Mouse (Mus musculus) large intestine, adult 2 months (tissue): ENCODE data around the gene Hist2h2ab. TPM values are rescaled to one million over a fixed set of nuclear protein-coding genes. Genes with fewer than 3 reads are reported as not detected.
A peak's percentile ranks its signal among the peaks of the same experiment; 100 is the strongest.
"Not testable (repeated sequence)": the region's sequence is repeated elsewhere in the genome, so short reads cannot be mapped to it uniquely, and the experiment has no call there.

ENCODE experiments used
- DNase-seq: peaks from one replicate; pipeline ENCODE4 v3.0.0-alpha.2; 2012; ENCODE audit warnings: low read depth, low spot score
- WGBS: fragments of 180-500 bp; shearing (Covaris S2); methylation state at CpG from one replicate; pipeline ENCODE4 v1.1.7; 2018; 5-methylcytosine and 5-hydroxymethylcytosine counted together
- polyA plus RNA-seq: library from polyadenylated mRNA; depleted of rRNA; stranded (reverse); fragments of >200 nt; gene quantifications from 2 replicates; pipeline ENCODE4 v1.2.3, GENCODE M21; 2012; rRNA removed

Gene Hist2h2ab
- polyA plus RNA-seq, result 1.5 and 4.1 TPM in 2 replicates

DNA sequence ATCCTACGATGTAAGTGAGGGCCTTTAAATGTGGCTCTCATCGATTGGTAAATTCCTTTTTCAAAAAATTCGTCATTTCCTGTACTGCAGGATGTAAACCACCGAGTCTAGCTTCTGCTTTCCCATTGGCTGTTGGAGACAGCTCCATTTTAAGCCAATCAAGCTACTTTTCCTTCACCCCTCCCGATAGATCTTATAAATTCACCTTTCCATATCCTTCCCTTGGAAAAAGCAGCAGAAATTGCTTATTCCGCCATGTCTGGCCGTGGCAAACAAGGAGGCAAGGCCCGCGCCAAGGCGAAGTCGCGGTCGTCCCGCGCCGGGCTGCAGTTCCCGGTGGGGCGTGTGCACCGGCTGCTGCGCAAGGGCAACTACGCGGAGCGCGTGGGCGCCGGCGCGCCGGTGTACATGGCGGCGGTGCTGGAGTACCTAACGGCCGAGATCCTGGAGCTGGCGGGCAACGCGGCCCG lies at the start of gene Hist2h2ab, which contains the start of gene Bola1:
Hist2h2ab (plus strand) TSS at position 205 of the 470 bp plus-strand sequence.
Bola1 (minus strand) TSS at position 49 of the 470 bp plus-strand sequence.
- WGBS, result under 1% methylated on average over 37 of the region's 37 CpGs
- peak; percentile 80 for DNase-seq

DNA sequence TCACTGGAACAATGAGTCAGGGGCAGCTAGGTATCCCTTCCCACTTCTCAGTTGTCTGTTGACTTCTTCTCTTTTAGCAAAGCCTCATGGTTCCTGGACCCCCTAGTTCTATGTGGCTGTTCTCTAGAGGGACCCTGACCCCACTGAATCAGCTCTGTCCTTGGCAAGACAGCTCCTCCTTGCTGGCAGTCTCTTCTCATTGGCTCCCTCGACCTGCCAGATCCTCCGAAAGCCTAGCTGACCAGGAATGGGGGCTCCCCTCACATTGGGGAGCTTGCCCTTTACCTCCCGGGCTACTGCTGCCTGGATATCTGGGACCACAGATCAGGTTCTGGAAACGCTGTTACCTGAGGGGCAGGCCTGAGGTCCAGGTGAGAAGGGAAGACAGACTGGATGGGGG lies 49.4 kb upstream of the Hist2h2ab start:
- no peak for DNase-seq
- 88% methylated on average over 4 of the region's 4 CpGs for WGBS

DNA sequence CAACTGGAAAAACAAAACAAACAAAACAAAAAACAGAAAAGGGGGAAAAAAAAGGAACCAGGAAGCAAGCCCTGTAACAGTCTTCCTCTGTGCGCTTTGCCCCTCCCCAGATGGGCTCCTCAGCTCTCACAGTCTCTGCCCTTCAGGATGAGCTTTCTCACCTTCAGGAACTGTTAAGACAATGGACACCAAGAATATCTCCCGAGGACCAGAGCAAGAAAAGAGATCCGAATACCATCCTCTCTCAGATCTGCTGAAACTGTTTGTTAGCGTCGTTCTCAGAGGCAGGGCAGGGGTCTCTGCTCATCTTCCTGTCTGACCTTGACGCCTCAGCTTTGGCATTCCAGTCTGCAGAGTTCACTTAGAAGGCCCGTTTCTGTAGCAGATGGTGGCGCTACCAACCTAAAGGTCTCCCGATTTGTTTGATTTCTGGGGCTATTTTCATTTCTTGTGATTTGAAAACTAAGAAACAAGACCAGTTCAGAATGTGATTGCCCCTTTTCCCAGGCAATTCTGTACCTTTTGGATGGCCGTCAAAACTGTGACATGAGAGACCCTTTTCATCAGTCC lies 48.6 kb upstream of the Hist2h2ab start:
- no peak for DNase-seq
- 49% methylated on average over 10 of the region's 10 CpGs for WGBS

DNA sequence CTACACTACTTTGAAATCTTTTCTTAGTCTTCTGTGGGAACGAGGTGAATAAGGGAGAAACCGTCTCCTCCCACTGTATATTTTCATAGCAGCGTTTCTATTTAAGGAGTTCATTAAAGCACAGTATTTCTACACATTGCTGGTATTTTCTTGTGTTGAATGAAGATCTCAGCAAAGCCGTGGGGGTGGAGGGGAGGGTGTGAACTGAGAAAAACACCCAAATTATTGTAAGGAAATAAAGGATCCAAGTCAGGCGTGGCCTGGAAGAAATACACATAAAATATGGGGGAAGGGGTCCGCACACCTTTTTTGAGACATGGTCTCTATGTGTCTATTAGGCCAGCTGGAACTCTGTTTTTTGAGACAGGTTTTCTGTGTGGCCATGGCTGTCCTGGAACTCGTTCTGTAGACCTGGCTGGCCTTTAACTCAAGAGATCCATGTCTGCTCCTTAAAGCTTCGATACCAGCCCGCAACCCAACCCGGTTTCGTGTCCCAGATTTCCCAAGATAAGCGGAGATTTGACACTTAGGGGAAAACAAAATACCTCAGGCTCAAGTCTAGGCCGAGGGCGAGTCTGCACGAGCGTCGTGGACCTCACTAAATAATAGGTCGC lies 48.0 kb upstream of the Hist2h2ab start:
- peak; percentile 48 for DNase-seq
- 8% methylated on average over 18 of the region's 18 CpGs for WGBS

DNA sequence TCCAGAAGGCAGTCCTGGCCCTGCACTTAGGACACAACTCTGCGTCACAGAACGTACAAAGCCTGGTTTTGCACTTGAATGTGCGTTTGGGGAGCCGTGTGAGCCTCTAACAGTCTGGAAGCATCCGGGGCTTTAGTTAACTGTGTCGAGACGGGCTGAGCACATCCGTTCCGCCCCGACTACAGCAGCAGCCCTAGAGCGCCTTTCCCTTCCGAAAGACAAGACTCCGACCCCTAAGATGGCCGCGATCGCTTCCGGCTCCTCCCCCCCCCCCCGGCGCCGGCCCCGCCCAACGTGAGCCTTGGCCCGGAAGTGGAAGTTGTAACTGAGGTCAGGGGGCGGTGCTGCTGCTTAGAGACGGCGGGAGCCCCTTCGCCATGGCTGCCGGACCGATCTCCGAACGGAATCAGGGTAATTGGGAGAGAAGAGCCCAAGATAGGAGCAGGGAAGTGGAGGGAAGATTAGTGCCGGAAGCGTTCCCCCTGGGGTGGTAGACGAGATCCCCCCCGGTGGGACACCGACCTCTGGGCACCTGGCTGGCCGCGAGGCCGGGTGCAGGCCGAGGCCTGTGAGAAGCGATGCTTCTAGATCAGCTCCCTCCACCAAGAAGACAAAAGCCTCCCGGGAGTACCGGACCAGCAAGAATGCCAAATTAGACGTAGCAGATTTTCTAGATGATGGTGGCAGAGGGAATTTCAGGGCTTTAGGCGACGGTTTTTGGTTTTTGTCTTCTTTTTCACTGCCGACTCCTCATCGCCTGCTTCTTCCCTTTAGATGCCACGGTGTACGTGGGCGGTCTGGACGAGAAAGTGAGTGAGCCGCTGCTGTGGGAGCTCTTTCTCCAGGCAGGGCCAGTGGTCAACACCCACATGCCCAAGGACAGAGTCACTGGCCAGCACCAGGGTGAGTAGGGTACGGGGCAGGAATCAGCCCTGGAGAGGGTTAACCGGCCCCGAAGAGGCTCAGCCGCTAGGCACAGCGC lies 47.2 kb upstream of the Hist2h2ab start, which contains the start of gene Sf3b4:
Sf3b4 (plus strand) TSS at position 136 of the 982 bp plus-strand sequence.
- under 1% methylated on average over 58 of the region's 58 CpGs for WGBS
- DNase-seq, result peak; percentile 63

DNA sequence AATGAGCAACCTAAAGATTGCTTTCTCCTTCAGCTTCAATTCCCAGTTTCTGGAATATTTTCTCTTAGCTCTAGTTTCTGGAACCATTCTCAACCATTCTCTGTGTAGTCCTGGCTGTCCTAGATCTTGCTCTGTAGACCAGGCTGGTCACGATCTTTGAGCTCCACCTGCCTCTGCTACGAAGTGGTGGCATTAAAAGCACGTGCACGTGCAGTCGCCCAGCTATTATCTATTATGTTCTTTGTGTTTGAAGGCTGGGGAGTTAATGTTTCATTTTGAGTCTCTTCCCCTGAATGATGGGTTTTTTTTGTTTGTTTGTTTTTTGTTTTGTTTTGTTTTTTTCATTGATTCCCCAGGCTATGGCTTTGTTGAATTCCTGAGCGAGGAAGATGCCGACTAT lies 46.5 kb upstream of the Hist2h2ab start:
- WGBS, result 30% methylated on average over 7 of the region's 7 CpGs
- no peak for DNase-seq

DNA sequence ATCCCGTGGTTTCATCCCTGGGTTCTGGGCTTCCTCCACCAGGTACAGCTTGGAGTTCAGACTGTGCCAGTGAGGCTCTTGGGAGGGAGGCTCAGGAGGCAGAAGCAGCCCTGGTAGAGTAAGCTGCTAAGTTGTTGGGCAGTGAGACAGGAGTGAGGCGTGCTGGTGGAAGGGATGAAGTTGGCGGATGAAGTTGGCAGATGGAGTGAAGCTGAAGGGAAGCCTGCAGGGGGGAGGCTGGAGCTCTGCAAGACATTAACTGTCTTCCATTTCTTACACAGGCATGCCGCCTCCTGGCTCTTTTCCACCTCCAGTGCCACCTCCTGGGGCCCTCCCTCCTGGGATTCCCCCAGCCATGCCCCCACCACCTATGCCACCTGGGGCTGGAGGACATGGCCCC lies 45.6 kb upstream of the Hist2h2ab start:
- not testable (repeated sequence) for DNase-seq
- 92% methylated on average over 4 of the region's 4 CpGs for WGBS

DNA sequence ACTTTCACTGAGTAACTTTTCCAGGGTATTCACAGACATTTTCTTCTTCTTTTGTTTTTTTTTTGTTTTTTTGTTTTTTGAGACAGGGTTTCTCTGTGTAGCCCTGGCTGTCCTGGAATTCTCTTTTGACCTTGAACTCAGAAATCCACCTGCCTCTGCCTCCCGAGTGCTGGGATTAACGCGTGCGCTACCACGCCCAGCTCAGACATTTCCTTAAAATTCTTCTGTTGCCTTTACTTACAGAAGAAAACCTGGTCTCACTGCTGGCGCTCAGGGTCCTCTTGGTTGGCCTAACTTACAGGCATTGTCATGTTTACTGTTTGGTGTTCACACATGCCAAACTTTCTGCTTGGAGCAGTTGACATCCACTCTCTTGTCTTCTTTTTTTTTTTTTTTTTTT lies 44.4 kb upstream of the Hist2h2ab start:
- no peak for DNase-seq
- 89% methylated on average over 6 of the region's 6 CpGs for WGBS

DNA sequence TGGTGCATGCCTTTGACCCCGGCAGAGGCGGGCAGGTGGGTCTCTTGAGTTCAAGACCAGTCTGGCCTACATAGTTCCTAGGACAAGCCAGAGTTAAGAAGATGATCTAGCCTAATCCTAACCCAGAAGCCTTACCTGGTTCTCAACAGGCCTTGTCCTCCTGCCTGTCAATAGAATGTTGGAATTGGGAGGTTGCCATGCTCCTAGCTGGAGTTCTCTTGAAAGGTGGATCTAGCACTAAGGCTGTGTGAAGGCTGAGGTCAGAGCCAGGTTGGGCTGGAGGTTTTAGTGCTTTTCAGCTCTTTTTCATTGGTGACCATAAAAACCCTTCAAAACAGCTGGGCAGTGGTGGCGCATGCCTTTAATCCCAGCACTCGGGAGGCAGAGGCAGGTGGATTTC lies 41.2 kb upstream of the Hist2h2ab start:
- DNase-seq, result no peak
- WGBS, result 87% methylated on average over 4 of the region's 4 CpGs

DNA sequence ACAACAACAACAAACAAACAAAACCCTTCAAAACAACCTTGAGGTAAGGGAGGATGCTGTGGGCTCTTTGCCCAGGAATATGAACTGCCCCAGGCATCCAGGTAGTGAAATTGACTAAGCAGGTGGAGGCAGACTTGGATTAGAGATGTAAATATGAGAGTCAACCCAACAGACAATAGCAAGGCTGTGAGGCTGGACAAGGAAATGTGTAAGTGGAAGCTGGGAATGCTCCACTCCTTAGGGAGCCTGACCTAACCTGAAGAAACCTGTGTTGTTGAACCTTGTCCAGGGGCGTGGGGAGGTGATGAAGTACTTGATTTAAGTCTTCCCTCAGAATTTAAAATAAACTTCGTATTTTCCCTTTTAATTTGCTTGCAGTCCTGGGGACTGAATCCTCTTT lies 40.8 kb upstream of the Hist2h2ab start:
- 57% methylated on average over 2 of the region's 2 CpGs for WGBS
- DNase-seq, result no peak

DNA sequence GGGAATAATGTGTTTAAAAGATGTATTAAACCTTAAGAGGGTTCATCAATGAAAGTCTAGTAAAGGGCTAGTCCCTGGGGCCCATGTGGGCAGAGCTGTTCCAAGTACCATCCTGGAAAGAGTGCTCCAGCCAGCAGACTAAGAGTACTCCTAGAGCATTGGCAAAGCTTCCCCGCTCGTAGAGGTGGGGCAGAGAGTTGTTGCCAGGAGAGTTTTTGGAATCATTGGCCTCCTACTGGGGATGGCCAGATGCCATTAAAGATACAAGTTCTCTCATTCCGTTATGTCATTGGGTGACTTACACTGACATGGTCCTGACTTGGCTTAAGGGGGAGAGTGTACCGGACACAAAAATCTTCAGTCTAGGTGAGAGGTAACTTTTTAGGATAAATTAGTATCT lies 40.1 kb upstream of the Hist2h2ab start:
- no peak for DNase-seq
- 45% methylated on average over 4 of the region's 4 CpGs for WGBS

DNA sequence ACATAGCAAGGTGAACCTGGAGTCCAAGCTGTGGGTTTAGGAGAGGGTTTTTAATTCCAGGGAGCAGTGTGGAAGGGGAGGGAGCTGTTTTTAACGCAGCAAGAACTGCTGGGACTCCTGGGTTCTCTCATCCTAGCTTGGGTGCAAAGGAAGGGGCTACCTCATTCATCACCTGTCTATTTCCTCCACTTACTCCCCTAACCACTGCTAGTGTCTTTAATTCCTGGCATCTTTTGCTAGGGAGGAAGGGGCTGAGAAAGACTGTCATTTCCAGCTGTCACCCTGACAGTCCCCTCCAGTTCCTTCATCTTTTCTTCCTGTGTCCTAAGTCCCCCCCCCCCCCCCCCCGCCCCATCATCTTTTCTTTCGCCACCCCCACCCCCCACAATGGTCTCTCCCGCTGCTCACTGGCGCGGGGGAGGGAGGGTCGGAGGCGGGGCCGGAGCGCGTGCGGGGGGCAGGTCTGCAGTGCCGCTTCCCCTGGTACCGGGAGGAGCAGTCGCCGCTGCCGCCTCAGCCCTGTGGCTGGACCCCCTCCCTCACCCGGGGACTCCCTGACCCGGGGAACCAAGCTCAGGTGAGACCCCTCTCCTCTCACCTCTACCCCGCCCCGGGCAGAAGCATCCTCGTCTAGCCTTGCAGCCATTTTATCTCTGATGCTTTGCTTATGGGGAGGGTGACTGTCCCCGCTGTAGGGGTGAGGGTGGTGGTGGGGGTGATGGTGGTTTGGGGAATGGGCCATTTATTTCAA lies 38.8 kb upstream of the Hist2h2ab start, which contains the start of gene Sv2a:
Sv2a (plus strand) TSS at position 425 of the 751 bp plus-strand sequence.
- no peak for DNase-seq
- 1% methylated on average over 20 of the region's 23 CpGs for WGBS

DNA sequence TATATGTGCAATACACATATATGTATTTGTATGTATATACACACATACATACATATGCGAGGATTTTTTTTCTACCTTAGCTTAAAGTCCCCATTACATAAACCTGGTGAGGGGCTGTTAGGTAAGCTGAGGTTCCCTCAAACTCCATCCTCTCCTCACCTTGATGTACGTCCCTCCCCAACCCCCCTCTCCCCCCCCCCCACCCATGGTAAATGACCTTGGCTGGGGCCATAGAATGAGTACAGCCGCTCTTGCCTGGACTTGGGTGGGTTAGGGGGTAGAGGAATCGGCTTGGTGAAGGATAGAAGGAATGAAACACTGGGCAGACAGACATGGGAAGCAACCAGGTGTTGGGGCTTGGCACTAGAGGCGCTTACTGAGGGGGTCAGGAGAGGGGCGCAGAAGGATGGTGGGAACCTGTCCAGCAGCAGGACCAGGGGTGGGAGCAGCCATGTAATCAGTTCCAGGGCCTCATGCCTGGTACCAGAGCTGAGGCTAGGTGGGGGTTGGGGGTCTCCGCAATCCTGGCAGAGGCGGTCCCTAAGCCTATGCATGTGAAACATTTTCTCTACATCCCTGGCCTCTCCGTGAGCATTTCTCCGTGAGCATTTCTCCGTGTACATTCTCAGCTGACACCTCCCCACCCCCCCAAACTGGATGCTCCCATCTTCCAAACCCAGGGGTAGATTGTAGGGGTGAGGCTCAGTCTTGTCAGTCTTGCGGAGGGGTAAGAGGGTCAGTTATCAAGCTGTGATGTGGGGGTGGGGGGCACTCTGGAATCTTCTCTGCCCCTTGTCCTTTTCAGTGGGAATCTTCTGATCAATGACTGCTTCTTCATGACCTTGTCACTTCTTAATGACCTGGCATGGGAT lies 37.9 kb upstream of the Hist2h2ab start:
- WGBS, result 45% methylated on average over 12 of the region's 12 CpGs
- no peak for DNase-seq

DNA sequence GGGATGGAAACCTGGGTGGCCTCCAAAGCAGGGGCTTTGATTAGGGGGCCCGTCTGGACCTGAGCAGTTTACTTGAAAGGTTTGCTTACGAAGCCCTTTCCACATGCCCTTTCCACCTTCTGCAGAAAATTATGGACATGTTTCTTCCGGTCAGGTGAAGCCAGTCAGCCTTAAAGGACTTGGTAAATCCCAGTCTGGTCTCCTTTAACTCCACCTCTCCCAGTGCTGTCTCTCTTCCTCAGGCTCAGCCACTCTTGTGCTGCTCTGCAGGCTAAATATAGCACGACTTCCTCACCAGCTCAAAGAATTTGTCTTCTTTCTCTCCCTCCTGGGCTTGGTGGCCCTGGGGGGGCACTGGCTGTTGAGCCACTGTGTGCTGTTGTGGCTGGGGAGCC lies 37.3 kb upstream of the Hist2h2ab start:
- 38% methylated on average over 4 of the region's 4 CpGs for WGBS
- DNase-seq, result no peak

DNA sequence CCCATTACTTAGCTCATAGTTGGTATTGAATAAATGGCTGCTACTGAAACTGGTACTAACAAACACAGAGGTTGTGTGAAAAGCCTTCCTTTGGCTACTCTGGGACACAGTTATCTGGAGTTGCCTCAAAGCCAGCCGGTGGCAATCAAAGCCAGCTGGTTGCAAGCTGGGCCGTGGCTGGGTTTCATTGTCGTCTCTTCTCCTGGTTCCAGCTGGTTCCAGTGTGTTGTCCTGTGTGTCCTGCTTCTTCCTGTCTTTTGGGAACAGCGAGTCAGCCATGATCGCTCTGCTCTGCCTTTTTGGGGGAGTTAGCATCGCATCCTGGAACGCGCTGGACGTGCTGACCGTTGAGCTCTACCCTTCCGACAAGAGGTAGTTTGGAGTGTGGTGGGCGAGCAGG lies 26.7 kb upstream of the Hist2h2ab start:
- DNase-seq, result no peak
- WGBS, result 60% methylated on average over 12 of the region's 12 CpGs

DNA sequence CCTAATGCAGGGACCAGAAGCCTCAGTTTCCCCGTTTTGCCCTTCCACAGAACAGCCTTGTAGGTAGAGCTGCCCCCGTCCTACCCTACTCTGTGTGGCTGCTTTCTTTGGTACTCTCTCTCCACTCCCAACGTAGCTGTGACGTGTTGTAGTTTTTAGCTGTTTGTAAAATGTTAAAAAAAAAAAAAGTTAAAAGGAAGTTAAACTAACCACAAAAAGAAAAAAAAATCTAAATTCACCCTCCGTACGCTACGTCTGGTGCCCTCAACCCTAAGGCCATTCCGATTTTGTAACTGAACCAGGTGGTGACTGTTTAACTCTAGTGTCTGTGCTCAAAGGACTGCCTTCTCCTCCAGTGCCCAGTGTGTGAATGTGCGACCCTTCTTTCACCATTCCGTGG lies 24.7 kb upstream of the Hist2h2ab start:
- no peak for DNase-seq
- 84% methylated on average over 10 of the region's 10 CpGs for WGBS

DNA sequence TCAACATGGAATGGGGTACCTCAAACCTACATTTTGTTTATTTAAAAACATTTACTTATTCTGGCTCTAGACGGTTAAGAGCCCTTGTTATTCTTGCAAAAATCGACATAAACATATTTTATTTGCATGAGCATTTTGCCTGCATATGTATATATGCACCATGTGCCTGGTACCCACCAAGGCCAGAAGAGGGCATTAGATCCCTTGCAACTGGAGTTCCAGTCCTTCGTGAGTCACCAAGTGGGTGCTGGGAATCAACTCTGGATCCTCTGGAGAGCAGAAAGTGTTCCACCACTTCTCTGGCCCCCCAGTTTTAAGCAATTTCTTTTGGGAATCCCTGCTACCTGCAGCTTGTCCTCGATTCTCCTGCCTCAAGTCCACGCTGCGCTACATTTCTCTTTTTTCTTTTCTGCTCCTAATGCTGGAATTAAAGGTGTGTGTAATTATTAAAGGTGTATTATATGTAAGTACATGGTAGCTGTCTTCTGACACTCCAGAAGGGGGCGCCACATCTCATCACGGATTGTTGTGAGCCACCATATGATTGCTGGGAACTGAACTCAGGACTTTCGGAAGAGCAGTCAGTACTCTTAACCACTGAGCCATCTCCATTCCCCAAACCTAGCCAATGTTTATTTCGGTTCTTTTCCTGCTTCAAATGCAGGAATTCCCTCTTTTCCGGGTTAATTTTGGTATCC lies 23.9 kb upstream of the Hist2h2ab start:
- 92% methylated on average over 11 of the region's 11 CpGs for WGBS
- no peak for DNase-seq
